Mouse (Mus musculus) retina, adult 2 months (tissue): ENCODE measurements around the gene Pum1.
"Not testable (repeated sequence)": the region's sequence is repeated elsewhere in the genome, so short reads cannot be mapped to it uniquely, and the experiment has no call there.

Source experiments
- DNase-seq: peaks from one replicate; pipeline ENCODE4 v3.0.0-alpha.2; 2012; ENCODE audit warnings: low read depth, low spot score

Gene Pum1

GRCm38 (mm10) chr4:130662979-130663725 lies at the start of gene Pum1:
TSS of gene Pum1 (plus strand) at chr4:130663321.
- peak; percentile 79 for DNase-seq

- DNase-seq: no peak
These were observed 33.7 kb upstream of the Pum1 start for GRCm38 (mm10) chr4:130629391-130629790.

- no peak for DNase-seq
These were observed 32.8 kb upstream of the Pum1 start for GRCm38 (mm10) chr4:130630232-130630847.

DNA sequence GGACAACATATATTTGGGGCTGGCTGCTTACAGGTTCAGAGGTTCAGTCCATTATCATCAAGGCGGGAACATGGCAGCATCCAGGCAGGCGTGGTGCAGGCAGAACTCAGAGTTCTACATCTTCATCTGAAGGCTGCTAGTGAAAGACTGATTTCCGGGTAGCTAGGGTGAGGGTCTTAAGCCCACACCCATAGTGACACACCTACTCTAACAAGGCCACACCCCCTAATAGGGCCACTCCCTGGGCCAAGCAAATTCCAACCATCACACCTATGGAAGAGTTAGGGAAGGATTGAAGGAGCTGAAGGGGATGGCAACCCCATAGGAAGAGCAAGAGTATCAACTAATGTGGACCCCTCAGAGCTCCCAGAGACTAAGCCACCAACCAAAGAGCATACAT lies 28.0 kb upstream of the Pum1 start:
- DNase-seq: not testable (repeated sequence)

- no peak for DNase-seq
These were observed 26.4 kb upstream of the Pum1 start for GRCm38 (mm10) chr4:130636761-130637160.

DNA sequence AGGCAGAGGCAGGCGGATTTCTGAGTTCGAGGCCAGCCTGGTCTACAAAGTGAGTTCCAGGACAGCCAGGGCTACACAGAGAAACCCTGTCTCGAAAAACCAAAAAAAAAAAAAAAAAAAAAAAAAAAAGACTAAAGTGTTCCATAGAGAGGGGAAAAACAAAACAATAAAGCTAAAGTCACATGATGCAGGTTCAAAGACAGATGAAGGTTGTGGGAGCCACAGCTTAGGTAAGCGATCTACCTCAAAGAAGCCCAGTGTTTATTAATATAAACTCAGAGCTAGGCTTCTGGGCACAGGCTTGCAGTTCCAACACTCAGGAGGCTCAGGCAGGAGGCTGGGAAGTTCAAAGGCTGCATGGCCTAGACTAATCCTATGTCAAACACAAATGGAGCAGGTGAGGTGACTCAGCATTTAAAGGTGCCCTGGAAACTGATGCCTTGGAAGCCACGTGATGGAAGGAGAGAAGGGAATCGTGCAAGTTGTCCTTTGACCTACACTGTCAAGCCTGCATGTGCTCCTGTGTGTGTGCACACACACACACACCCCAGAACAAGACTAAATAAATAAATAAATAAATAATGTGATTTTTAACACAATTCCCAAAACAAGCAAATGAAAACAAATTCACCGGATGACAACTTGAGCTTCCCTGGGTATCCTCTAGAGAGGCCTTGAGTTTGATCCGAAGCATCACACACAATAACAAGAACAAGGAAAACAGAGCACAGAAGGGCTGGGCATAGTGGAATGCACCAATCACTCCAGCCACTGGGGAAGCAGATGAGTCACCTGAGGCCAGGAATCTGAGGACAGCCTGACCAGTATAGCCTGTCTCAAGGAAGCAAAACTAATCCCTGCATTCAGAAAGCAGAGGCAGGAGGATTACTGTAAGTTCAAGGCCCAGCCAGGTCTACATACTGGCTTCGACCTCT lies 25.4 kb upstream of the Pum1 start:
- DNase-seq: no peak

DNA sequence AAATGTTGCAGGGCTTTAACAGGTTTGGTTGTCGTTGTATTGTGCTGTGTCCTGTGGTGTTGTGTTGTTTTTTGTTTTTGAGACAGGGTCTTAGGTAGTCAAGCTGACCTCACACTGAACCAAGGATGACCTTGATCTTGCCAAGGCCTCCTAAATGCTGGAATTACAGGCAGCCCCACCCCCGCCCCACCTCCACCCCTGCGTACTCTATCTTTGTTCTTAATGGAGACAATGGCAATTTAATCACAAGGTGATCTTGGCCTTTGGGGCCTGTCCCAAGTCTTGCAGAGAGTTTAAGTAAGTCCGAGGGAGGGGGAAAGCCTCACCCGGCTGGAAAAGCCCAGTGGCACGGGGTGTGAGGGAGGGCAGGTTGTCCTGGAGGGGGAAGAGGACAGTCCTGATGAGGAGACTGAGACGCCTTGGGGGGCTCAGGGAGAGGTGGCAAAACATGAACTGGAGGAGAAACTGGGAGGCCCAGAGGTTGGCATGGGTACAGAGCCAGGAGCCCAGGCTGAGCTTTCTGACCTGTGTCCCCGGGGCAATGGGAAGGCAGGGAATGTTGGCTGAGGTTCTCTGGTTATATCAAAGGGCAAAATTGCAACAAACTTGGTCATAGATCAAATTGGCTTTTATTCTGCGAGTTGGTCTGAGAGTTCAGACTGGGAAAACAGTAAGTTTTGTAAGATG lies 22.9 kb upstream of the Pum1 start:
- no peak for DNase-seq

- no peak for DNase-seq
These were observed 20.7 kb upstream of the Pum1 start for GRCm38 (mm10) chr4:130642468-130642867.

GRCm38 (mm10) chr4:130645426-130645825 lies 17.7 kb upstream of the Pum1 start:
- DNase-seq: no peak

DNA sequence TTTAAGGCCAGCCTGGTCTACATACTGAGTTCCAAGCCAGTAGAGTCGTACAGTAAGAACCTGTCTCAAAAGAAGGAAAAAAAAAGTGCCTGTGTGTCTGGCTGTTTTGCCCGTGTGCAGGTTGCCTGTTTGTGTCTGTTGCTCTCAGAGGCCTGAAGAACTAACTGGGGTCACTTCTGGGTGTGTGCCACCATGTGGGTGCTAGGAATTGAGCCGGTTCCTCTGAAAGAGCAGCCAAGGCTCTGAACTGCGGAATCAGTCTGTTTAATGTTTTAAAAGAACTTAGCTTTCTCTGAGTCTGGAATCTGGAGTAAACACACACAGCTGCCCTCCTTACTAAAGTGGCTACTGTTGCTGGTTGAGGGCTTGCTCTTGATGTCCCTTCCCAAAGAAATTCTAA lies 11.8 kb upstream of the Pum1 start:
- no peak for DNase-seq

GRCm38 (mm10) chr4:130652546-130652945 lies 10.6 kb upstream of the Pum1 start:
- DNase-seq: no peak

GRCm38 (mm10) chr4:130657820-130658565 lies 5.1 kb upstream of the Pum1 start:
- no peak for DNase-seq

DNA sequence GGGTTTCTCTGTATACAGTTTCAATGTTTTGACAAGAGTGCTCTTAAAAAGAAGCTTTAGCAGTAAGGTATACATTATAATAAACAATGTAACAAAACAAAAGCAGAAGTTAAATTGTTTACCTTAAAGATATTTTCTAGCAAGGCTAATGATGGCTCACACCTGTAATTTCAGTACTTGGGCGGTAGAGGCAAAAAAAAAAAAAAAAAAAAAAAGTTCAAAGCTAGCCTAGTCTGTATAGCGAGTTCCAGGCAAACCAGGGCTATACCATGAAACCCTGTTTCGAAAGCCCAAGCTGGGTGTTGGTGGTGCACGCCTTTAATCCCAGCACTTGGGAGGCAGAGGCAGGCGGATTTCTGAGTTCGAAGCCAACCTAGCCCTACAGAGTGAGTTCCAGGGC lies 3.7 kb upstream of the Pum1 start:
- no peak for DNase-seq

DNA sequence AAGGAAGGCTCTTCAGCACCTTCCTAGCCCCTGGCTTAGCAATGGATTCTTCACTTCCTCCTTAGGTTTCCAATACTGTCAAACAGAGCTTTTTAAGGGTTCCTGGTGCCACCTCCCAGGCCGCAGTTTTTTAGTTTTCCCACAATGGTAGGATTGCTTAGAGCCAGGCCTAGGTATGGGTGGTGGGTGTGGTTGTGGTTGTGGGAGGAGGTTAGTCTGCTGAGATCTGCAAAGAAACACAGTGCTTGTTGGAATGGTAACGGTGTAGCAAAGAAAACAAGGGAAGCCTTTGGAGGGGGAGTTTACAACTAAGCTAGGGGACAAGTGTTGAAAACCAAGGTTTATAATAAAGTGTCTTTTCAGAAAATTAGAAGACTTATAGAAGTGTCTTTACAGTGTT lies 3.0 kb upstream of the Pum1 start:
- no peak for DNase-seq

GRCm38 (mm10) chr4:130661151-130661550 lies 2.0 kb upstream of the Pum1 start:
- no peak for DNase-seq

GRCm38 (mm10) chr4:130662305-130662704 lies 816 bp upstream of the Pum1 start:
- DNase-seq: not testable (repeated sequence)

DNA sequence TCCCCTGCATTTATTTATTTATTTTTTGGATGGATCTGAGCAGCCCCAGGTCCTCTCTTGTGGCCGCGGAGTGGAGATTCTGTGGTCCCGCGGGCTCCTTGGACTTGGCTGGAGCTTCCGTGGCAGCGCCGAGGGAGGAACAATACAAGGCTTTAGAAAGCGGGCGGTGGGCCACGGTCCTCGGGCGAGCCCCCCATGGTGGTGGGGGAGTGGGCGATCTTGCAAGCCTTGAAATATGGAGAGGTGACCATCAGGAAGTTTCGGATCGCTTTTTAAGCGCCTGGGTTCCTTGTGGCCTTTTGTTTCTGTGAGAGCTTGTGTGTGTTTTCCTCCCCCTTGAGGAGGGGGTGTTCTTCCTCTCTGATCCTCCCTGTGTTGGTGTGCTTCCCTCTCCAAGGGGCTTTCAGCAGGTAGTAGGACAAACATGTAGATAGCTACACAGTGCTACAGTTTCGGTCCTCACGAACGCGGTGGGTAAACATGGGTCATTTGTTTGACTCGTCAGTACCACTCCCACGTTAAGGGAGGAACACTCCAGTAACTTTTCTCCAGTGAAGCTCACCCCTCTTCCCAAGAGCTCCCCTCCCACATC lies 785 bp downstream of the Pum1 start:
- no peak for DNase-seq

DNA sequence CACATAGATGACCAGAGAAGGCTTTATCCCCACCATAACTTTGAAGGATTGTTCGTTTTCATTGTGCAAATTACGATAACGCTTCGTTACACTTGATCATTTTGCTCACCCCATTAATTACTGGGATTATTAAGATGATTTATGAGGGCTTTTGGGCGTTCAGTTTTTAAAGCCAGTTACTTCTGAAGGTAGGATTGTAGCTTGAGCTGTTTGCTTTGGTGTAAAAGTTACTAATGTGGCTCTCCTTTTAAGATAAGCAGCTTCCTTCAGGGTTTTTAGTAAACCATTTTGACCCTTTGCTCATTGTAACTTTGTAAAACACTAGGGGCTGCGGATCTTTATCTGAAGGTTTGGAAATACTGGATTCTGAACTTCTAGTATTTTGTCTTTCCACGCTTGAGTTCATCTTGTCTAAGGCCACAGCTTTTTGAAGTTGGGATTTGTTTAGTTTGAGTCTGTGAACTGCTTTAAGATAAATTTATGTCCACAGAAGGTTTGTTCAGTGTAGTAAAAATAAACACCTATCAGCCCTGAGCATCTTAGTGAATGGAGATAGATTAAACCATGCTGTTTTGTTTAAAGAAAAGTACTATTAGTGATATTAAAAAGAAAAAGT lies 1.4 kb downstream of the Pum1 start:
- DNase-seq: no peak

- no peak for DNase-seq
These were observed 2.1 kb downstream of the Pum1 start for GRCm38 (mm10) chr4:130665176-130665575.

DNA sequence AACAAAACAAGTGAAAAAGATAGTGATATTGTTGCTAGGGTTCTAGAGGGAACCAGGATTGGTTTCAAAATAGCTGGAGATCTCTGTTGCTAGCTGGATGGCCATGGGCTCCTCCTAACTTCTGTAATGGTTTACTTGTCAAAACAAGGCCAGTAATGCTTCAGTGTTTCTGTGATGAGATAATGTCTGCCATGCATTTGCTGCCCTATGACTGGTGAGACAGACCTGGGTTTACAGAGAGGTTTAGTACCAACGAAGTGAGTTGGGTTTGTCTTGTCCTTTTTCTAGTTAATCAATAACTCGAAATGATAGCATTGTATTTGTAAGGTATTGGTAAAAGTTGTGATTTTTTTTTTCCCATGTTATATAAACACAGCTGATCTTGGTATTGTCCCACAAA lies 4.6 kb downstream of the Pum1 start:
- no peak for DNase-seq
